Mouse (Mus musculus): ENCODE measurements around the gene Ppm1l. TPM values are rescaled to one million over a fixed set of nuclear protein-coding genes. Genes with fewer than 3 reads are reported as not detected.
A peak's percentile ranks its signal among the peaks of the same experiment; 100 is the strongest.

The Ppm1l gene
- polyA plus RNA-seq, 1 experiment from 2014 or later, result 17.0 TPM

GRCm38 (mm10) chr3:69479937-69480336, 163.3 kb downstream of the Ppm1l start:
- no peak for ATAC-seq (replicated peaks; ENCODE audit: low FRiP score)
- DNase-seq (ENCODE audit: low spot score), result no peak
- no peak overlapping the region for H3K4me3 ChIP-seq (ENCODE audit: low read depth, low read length)
- no peak overlapping the region for H3K9ac ChIP-seq (ENCODE audit: low read length)
- H3K27me3 ChIP-seq (ENCODE audit: control insufficient read depth, insufficient read depth, low read length), result no peaks in the 10 kb centered on the region
- peaks cover 3% of the 10 kb centered on the region; the same call in 1 of the 2 replicates for H3K4me1 ChIP-seq (replicated peaks; ENCODE audit: control insufficient read depth, insufficient read depth, low read length)
- no peaks in the 10 kb centered on the region for H3K36me3 ChIP-seq (ENCODE audit: control insufficient read depth, insufficient read depth, low read length)
- 91% methylated on average over 3 of the region's 3 CpGs for WGBS
- H3K9me3 ChIP-seq (ENCODE audit: control insufficient read depth, low read length), result no peaks in the 10 kb centered on the region
- H3K27ac ChIP-seq (ENCODE audit: low read depth, low read length), result no peak overlapping the region
- no peak overlapping the region for H3K4me2 ChIP-seq (ENCODE audit: low read depth, low read length, severe bottlenecking)

- no peak overlapping the region for H3K27ac ChIP-seq (ENCODE audit: low read depth, low read length)
- no peaks in the 10 kb centered on the region for H3K9me3 ChIP-seq (ENCODE audit: control insufficient read depth, low read length)
- ATAC-seq (replicated peaks; ENCODE audit: low FRiP score) (peak; percentile 66; the same call in 1 of the 2 replicates), DNase-seq (ENCODE audit: low spot score) (peak; percentile 76)
- H3K36me3 ChIP-seq (ENCODE audit: control insufficient read depth, insufficient read depth, low read length), result no peaks in the 10 kb centered on the region
- no peaks in the 10 kb centered on the region for H3K27me3 ChIP-seq (ENCODE audit: control insufficient read depth, insufficient read depth, low read length)
- 35% methylated on average over 4 of the region's 4 CpGs for WGBS
- no peak overlapping the region for H3K9ac ChIP-seq (ENCODE audit: low read length)
- no peak overlapping the region for H3K4me3 ChIP-seq (ENCODE audit: low read depth, low read length)
- H3K4me2 ChIP-seq (ENCODE audit: low read depth, low read length, severe bottlenecking), result no peak overlapping the region
- peaks cover 3% of the 10 kb centered on the region; the same call in 1 of the 2 replicates for H3K4me1 ChIP-seq (replicated peaks; ENCODE audit: control insufficient read depth, insufficient read depth, low read length)
Measured at GRCm38 (mm10) chr3:69481835-69482234, 165.2 kb downstream of the Ppm1l start.

DNA sequence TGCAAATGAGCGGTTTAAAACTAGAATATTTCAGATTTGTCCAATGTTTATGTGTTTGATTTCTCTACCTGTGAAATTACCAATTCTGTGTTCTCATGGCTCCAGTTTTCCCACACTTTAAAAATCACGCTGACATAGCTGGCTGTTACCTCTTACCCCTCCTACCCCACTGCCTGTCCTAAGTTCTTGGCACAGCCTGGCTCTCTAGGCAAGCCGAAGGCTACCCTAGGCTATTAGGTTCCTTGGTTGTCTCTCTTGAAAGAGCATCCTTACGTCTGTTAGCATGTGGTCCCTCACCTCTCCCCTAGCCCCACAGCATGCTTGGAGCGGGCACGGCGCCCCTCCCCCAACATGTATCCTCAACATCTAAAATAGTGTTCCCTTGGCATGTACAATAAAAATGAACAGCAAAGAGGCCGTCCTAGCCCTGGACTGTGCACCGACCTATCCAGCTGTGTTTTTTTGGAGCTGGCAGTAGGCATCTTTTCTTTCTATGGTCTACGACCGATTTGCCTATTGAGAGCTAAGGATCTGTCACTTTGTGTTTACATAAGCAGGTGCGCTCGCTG, 167.4 kb downstream of the Ppm1l start:
- H3K27ac ChIP-seq (ENCODE audit: low read depth, low read length), result no peak overlapping the region
- no peak overlapping the region for H3K9ac ChIP-seq (ENCODE audit: low read length)
- H3K27me3 ChIP-seq (ENCODE audit: control insufficient read depth, insufficient read depth, low read length), result no peaks in the 10 kb centered on the region
- ATAC-seq (replicated peaks; ENCODE audit: low FRiP score), result no peak
- H3K9me3 ChIP-seq (ENCODE audit: control insufficient read depth, low read length), result no peaks in the 10 kb centered on the region
- no peak for DNase-seq (ENCODE audit: low spot score)
- no peak overlapping the region for H3K4me3 ChIP-seq (ENCODE audit: low read depth, low read length)
- H3K4me1 ChIP-seq (replicated peaks; ENCODE audit: control insufficient read depth, insufficient read depth, low read length), result no peaks in the 10 kb centered on the region
- no peak overlapping the region for H3K4me2 ChIP-seq (ENCODE audit: low read depth, low read length, severe bottlenecking)
- H3K36me3 ChIP-seq (ENCODE audit: control insufficient read depth, insufficient read depth, low read length), result no peaks in the 10 kb centered on the region
- 85% methylated on average over 13 of the region's 13 CpGs for WGBS

DNA sequence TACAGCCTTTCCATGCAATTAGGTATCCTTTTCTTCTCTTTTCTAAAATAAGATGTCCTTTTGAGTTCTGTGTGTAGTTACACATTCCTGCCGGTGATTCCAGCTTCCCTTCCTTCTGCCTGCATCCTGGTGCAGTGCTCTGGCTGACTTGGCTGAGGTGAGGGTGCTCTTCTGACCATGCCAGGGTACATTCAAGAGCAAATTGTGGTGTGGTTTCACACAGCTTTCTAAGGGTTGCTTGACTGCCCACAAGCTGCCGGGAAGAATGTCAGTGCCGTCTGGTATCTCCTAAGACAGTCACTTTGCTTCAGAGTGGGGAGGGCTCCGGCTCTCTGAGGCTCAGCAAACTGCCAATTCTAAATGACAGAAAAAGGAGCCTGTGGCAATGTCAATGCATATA, 167.9 kb downstream of the Ppm1l start:
- H3K4me2 ChIP-seq (ENCODE audit: low read depth, low read length, severe bottlenecking), result no peak overlapping the region
- no peaks in the 10 kb centered on the region for H3K36me3 ChIP-seq (ENCODE audit: control insufficient read depth, insufficient read depth, low read length)
- 87% methylated on average over 4 of the region's 4 CpGs for WGBS
- no peaks in the 10 kb centered on the region for H3K27me3 ChIP-seq (ENCODE audit: control insufficient read depth, insufficient read depth, low read length)
- no peaks in the 10 kb centered on the region for H3K9me3 ChIP-seq (ENCODE audit: control insufficient read depth, low read length)
- ATAC-seq (replicated peaks; ENCODE audit: low FRiP score) (no peak), DNase-seq (ENCODE audit: low spot score) (no peak)
- H3K4me1 ChIP-seq (replicated peaks; ENCODE audit: control insufficient read depth, insufficient read depth, low read length), result no peaks in the 10 kb centered on the region
- H3K4me3 ChIP-seq (ENCODE audit: low read depth, low read length), result no peak overlapping the region
- H3K27ac ChIP-seq (ENCODE audit: low read depth, low read length), result no peak overlapping the region
- no peak overlapping the region for H3K9ac ChIP-seq (ENCODE audit: low read length)

DNA sequence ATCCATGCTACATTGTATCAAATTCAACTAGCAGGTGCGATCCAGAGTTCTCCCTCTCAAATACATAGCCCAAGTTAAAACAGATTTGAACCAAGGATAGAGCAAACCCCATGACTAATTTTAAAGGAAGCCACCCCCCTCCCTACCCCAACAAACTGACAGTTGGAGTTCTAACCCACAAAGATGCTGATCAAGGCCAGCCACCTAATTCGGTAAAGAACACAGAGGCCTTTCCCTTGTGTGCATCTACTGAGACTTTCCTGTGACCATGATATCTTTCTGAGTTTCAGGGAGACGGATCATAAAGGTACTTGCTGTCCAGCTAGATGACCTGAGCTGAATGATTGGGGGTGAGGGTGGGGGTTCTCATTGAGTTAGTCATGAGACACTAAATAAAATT, 168.7 kb downstream of the Ppm1l start:
- Histone ChIP-seq H3K4me3 (ENCODE audit: low read depth, low read length) (no peak overlapping the region), H3K4me1 (replicated peaks; ENCODE audit: control insufficient read depth, insufficient read depth, low read length) (no peaks in the 10 kb centered on the region), H3K27me3 (ENCODE audit: control insufficient read depth, insufficient read depth, low read length) (no peaks in the 10 kb centered on the region), H3K9ac (ENCODE audit: low read length) (no peak overlapping the region), H3K9me3 (ENCODE audit: control insufficient read depth, low read length) (no peaks in the 10 kb centered on the region), H3K4me2 (ENCODE audit: low read depth, low read length, severe bottlenecking) (no peak overlapping the region), H3K36me3 (ENCODE audit: control insufficient read depth, insufficient read depth, low read length) (no peaks in the 10 kb centered on the region), H3K27ac (ENCODE audit: low read depth, low read length) (no peak overlapping the region)
- 94% methylated on average over 3 of the region's 3 CpGs for whole genome bisulfite sequencing
- DNase-seq (ENCODE audit: low spot score), result no peak
- ATAC-seq (replicated peaks; ENCODE audit: low FRiP score), result no peak

GRCm38 (mm10) chr3:69485756-69486155, 169.1 kb downstream of the Ppm1l start:
- H3K4me2 ChIP-seq (ENCODE audit: low read depth, low read length, severe bottlenecking), result no peak overlapping the region
- H3K27me3 ChIP-seq (ENCODE audit: control insufficient read depth, insufficient read depth, low read length), result no peaks in the 10 kb centered on the region
- no peak overlapping the region for H3K4me3 ChIP-seq (ENCODE audit: low read depth, low read length)
- no peaks in the 10 kb centered on the region for H3K4me1 ChIP-seq (replicated peaks; ENCODE audit: control insufficient read depth, insufficient read depth, low read length)
- no peak overlapping the region for H3K27ac ChIP-seq (ENCODE audit: low read depth, low read length)
- no peaks in the 10 kb centered on the region for H3K36me3 ChIP-seq (ENCODE audit: control insufficient read depth, insufficient read depth, low read length)
- ATAC-seq (replicated peaks; ENCODE audit: low FRiP score) (no peak), DNase-seq (ENCODE audit: low spot score) (no peak)
- 83% methylated on average over 2 of the region's 2 CpGs for WGBS
- no peak overlapping the region for H3K9ac ChIP-seq (ENCODE audit: low read length)
- H3K9me3 ChIP-seq (ENCODE audit: control insufficient read depth, low read length), result no peaks in the 10 kb centered on the region

GRCm38 (mm10) chr3:69487471-69487870, 170.8 kb downstream of the Ppm1l start:
- no peaks in the 10 kb centered on the region for H3K27me3 ChIP-seq (ENCODE audit: control insufficient read depth, insufficient read depth, low read length)
- H3K9me3 ChIP-seq (ENCODE audit: control insufficient read depth, low read length), result no peaks in the 10 kb centered on the region
- no peak for DNase-seq (ENCODE audit: low spot score)
- no peak overlapping the region for H3K4me2 ChIP-seq (ENCODE audit: low read depth, low read length, severe bottlenecking)
- 95% methylated on average over 6 of the region's 6 CpGs for WGBS
- H3K9ac ChIP-seq (ENCODE audit: low read length), result no peak overlapping the region
- ATAC-seq (replicated peaks; ENCODE audit: low FRiP score), result no peak
- no peak overlapping the region for H3K27ac ChIP-seq (ENCODE audit: low read depth, low read length)
- no peak overlapping the region for H3K4me3 ChIP-seq (ENCODE audit: low read depth, low read length)
- no peaks in the 10 kb centered on the region for H3K4me1 ChIP-seq (replicated peaks; ENCODE audit: control insufficient read depth, insufficient read depth, low read length)
- no peaks in the 10 kb centered on the region for H3K36me3 ChIP-seq (ENCODE audit: control insufficient read depth, insufficient read depth, low read length)

DNA sequence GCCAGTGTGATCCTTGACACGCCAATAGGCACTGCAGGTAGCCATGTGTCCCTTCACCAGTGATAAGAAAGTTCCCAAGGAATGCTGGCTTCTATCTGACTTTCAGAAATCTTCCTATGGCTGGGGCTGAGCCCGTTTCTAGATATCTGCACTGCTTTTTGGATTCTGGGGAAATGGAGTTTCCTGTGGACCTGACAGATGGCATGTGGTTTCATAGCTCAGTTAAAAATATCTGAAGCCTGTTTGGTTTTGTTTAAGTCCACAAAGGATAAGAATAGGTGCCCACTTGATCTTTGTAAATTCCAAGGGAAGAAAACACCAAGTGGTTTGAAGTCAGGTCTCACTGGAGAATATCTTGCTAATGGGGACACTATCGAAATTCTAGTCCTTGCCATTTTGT, 173.0 kb downstream of the Ppm1l start:
- Histone ChIP-seq H3K27ac (ENCODE audit: low read depth, low read length) (no peak overlapping the region), H3K4me1 (replicated peaks; ENCODE audit: control insufficient read depth, insufficient read depth, low read length) (no peaks in the 10 kb centered on the region), H3K9me3 (ENCODE audit: control insufficient read depth, low read length) (no peaks in the 10 kb centered on the region), H3K4me2 (ENCODE audit: low read depth, low read length, severe bottlenecking) (no peak overlapping the region), H3K9ac (ENCODE audit: low read length) (no peak overlapping the region), H3K36me3 (ENCODE audit: control insufficient read depth, insufficient read depth, low read length) (no peaks in the 10 kb centered on the region), H3K4me3 (ENCODE audit: low read depth, low read length) (no peak overlapping the region), H3K27me3 (ENCODE audit: control insufficient read depth, insufficient read depth, low read length) (no peaks in the 10 kb centered on the region)
- ATAC-seq (replicated peaks; ENCODE audit: low FRiP score) (no peak), DNase-seq (ENCODE audit: low spot score) (no peak)
- WGBS, result 86% methylated on average over 3 of the region's 3 CpGs

DNA sequence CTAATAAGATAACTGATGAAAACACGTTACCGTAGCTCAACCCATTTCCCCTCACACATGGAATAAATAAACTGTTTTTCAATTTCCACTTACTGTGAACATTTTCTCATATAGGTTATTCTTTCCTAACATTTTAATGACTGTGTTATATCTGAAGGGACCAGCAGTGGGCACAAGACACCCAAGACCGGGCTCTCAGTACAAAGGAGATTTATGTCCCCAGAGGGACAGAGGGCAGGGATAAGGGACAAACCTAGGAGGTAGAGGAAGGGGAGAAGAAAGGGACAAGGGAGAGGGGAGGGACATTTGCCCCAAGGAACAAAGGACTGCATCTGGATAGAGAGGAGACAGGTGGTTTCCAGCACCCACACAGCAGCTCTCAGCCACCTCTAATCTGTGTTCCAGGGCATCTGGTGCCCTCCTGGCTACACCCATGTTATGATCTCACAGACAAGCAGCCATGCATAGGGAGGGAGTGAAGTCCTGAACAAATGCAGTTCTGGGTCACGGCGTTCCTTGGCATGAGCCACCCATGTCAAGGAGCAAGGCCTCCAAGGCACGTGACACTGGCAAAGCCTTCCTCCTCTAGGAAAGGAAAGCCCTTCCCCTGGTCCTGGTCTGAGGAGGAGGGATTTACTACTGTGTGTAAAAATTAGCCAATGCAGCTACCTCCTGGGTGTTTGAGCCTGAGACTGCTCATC, 174.5 kb downstream of the Ppm1l start:
- no peak overlapping the region for H3K4me3 ChIP-seq (ENCODE audit: low read depth, low read length)
- no peak overlapping the region for H3K9ac ChIP-seq (ENCODE audit: low read length)
- H3K4me2 ChIP-seq (ENCODE audit: low read depth, low read length, severe bottlenecking), result no peak overlapping the region
- H3K4me1 ChIP-seq (replicated peaks; ENCODE audit: control insufficient read depth, insufficient read depth, low read length), result no peaks in the 10 kb centered on the region
- ATAC-seq (replicated peaks; ENCODE audit: low FRiP score) (no peak), DNase-seq (ENCODE audit: low spot score) (no peak)
- H3K27me3 ChIP-seq (ENCODE audit: control insufficient read depth, insufficient read depth, low read length), result no peaks in the 10 kb centered on the region
- no peaks in the 10 kb centered on the region for H3K36me3 ChIP-seq (ENCODE audit: control insufficient read depth, insufficient read depth, low read length)
- no peak overlapping the region for H3K27ac ChIP-seq (ENCODE audit: low read depth, low read length)
- 88% methylated on average over 6 of the region's 6 CpGs for WGBS
- H3K9me3 ChIP-seq (ENCODE audit: control insufficient read depth, low read length), result no peaks in the 10 kb centered on the region

Measured in forebrain, embryonic 11.5 days (tissue).